Comparison of ENCODE assay signal across 8 mouse cellular contexts in genomic region chr6:125160558-125160853, GRCm38 (mm10). TPM values are rescaled to one million over a fixed set of nuclear protein-coding genes. Genes with fewer than 3 reads are reported as not detected.
DNase-seq lines count a peak whose midpoint lies in the region; ATAC-seq and TF ChIP-seq lines count a peak whose summit lies in the region.

No protein-coding gene starts in this region.

- TF ChIP-seq POLR2A in bone marrow, adult 2 months (IDR thresholded peaks at IDR 0.05; ENCODE audit: borderline replicate concordance, control insufficient read depth, low read depth, low read length), result no peak

- no peak overlapping the region for H3K4me2 ChIP-seq in hindbrain, embryonic 14.5 days (replicated peaks)
- H3K4me2 ChIP-seq in intestine, postnatal 0 days (replicated peaks; ENCODE audit: low read depth), result no peak overlapping the region

- no peak for TF ChIP-seq CTCF in bone marrow, adult 2 months (IDR thresholded peaks at IDR 0.05; ENCODE audit: control insufficient read depth, insufficient read depth, low read length)
- no peak for TF ChIP-seq CTCF in intestine, postnatal 0 days (IDR thresholded peaks at IDR 0.05; ENCODE audit: low read depth)

- H3K27ac ChIP-seq in hindbrain, embryonic 10.5 days, result peak overlapping the region; percentile 50
- H3K27ac ChIP-seq in hindbrain, embryonic 14.5 days, result no peak overlapping the region
- H3K27ac ChIP-seq in bone marrow, adult 2 months (ENCODE audit: control insufficient read depth, insufficient read depth, low read depth, low read length, poor library complexity), result peak overlapping the region; percentile 30
- peak overlapping the region; percentile 60 for H3K27ac ChIP-seq in intestine, postnatal 0 days (ENCODE audit: low read depth, low read length)

- 0 out of 2 replicates have a peak overlapping the region, but pooled peaks have one; percentile 11 for H3K4me3 ChIP-seq in hindbrain, embryonic 10.5 days
- H3K4me3 ChIP-seq in hindbrain, embryonic 14.5 days (replicated peaks; ENCODE audit: low read length), result no peak overlapping the region
- H3K4me3 ChIP-seq in bone marrow, adult 2 months (replicated peaks; ENCODE audit: control insufficient read depth, low read depth, low read length), result no peak overlapping the region
- H3K4me3 ChIP-seq in intestine, postnatal 0 days (ENCODE audit: low read depth, low read length), result no peak overlapping the region

- H3K36me3 ChIP-seq in hindbrain, embryonic 10.5 days, result peaks cover 90% of the 10 kb centered on the region
- H3K36me3 ChIP-seq in hindbrain, embryonic 14.5 days (replicated peaks; ENCODE audit: control insufficient read depth, insufficient read depth), result peaks cover 59% of the 10 kb centered on the region
- H3K36me3 ChIP-seq in intestine, postnatal 0 days (ENCODE audit: control insufficient read depth, insufficient read depth), result peaks cover 33% of the 10 kb centered on the region; the same call in 1 of the 2 replicates

- no peak overlapping the region for H3K9ac ChIP-seq in hindbrain, embryonic 14.5 days
- no peak overlapping the region for H3K9ac ChIP-seq in intestine, postnatal 0 days (ENCODE audit: low read depth, low read length)

- no peak for ATAC-seq in hindbrain, embryonic 14.5 days (ENCODE audit: low FRiP score)
- ATAC-seq in intestine, postnatal 0 days, result no peak

- WGBS in hindbrain, embryonic 10.5 days, result 68% methylated on average over 10 of the region's 10 CpGs
- 50% methylated on average over 10 of the region's 10 CpGs for WGBS in hindbrain, embryonic 14.5 days
- 58% methylated on average over 10 of the region's 10 CpGs for WGBS in bone marrow, adult 2 months
- WGBS in intestine, postnatal 0 days, result 50% methylated on average over 10 of the region's 10 CpGs

- no peaks in the 10 kb centered on the region; the same call in 1 of the 2 replicates for H3K27me3 ChIP-seq in hindbrain, embryonic 10.5 days (ENCODE audit: insufficient read depth, poor library complexity, severe bottlenecking)
- H3K27me3 ChIP-seq in hindbrain, embryonic 14.5 days (ENCODE audit: control insufficient read depth, insufficient read depth, low read length), result no peaks in the 10 kb centered on the region
- H3K27me3 ChIP-seq in intestine, postnatal 0 days (replicated peaks; ENCODE audit: control insufficient read depth, insufficient read depth, low read length), result no peaks in the 10 kb centered on the region

- DNase-seq in hindbrain, embryonic 10.5 days (ENCODE audit: low spot score), result no peak
- DNase-seq in hindbrain, embryonic 14.5 days (ENCODE audit: low spot score), result no peak
- peak; percentile 23 for DNase-seq in CD4-positive helper T cell, adult 2 months (ENCODE audit: low read depth, low spot score)
- DNase-seq in thymus, postnatal 10 days (ENCODE audit: low spot score in 2 of 2), result no peak
- no peak for DNase-seq in left cerebral cortex, adult 8-10 months (ENCODE audit: low spot score in 2 of 2)
- DNase-seq in frontal cortex, adult 2 months (ENCODE audit: extremely low spot score in 1 of 2, low spot score in 1 of 2), result no peak

- no peaks in the 10 kb centered on the region for H3K9me3 ChIP-seq in hindbrain, embryonic 10.5 days
- no peaks in the 10 kb centered on the region for H3K9me3 ChIP-seq in hindbrain, embryonic 14.5 days (ENCODE audit: control insufficient read depth, low read length)
- H3K9me3 ChIP-seq in intestine, postnatal 0 days (ENCODE audit: control insufficient read depth), result no peaks in the 10 kb centered on the region

- peaks cover 76% of the 10 kb centered on the region for H3K4me1 ChIP-seq in hindbrain, embryonic 10.5 days (replicated peaks)
- peaks cover 13% of the 10 kb centered on the region; the same call in 1 of the 2 replicates for H3K4me1 ChIP-seq in hindbrain, embryonic 14.5 days (replicated peaks; ENCODE audit: control insufficient read depth, insufficient read depth, low read length)
- H3K4me1 ChIP-seq in bone marrow, adult 2 months (ENCODE audit: control insufficient read depth, insufficient read depth, low read length), result peaks cover 3% of the 10 kb centered on the region
- H3K4me1 ChIP-seq in intestine, postnatal 0 days (replicated peaks; ENCODE audit: control insufficient read depth, insufficient read depth, low read length), result peaks cover 3% of the 10 kb centered on the region; the same call in 1 of the 2 replicates

RNA-seq across cellular contexts. Expression of gene Gapdh, which starts 5.8 kb away (rescaled TPM):
- polyA plus RNA-seq in hindbrain, embryonic 10.5 days (2016; fragmentation: Nextera tagmentation; extraction: Ambion mirVana), result 2,613 and 2,865 TPM in 2 replicates
- 1,428 and 1,660 TPM in 2 replicates for polyA plus RNA-seq in hindbrain, embryonic 14.5 days (2014; fragmentation: Nextera tagmentation; extraction: Ambion mirVana)
- polyA plus RNA-seq in bone marrow, adult 2 months (2011; ENCODE audit: insufficient read depth, insufficient read length, low replicate concordance, missing spikeins), result 40.4 and 98.2 TPM in 2 replicates
- polyA plus RNA-seq in intestine, postnatal 0 days (2015; fragmentation: Nextera tagmentation; extraction: Ambion mirVana), result 1,338 and 1,629 TPM in 2 replicates
- total RNA-seq in left cerebral cortex, adult 8-10 months (2022), result 1,000 to 10,000 TPM; 2,585 to 3,221 (median 2,921) TPM
- 4,623 and 6,295 TPM in 2 replicates for polyA plus RNA-seq in frontal cortex, adult 2 months (2012; rRNA removed)

RNA-seq across cellular contexts. Expression of gene Iffo1, which starts 15.5 kb away (rescaled TPM):
- polyA plus RNA-seq in hindbrain, embryonic 10.5 days (2016; fragmentation: Nextera tagmentation; extraction: Ambion mirVana), result 12.5 and 18.3 TPM in 2 replicates
- 18.2 and 19.0 TPM in 2 replicates for polyA plus RNA-seq in hindbrain, embryonic 14.5 days (2014; fragmentation: Nextera tagmentation; extraction: Ambion mirVana)
- polyA plus RNA-seq in bone marrow, adult 2 months (2011; ENCODE audit: insufficient read depth, insufficient read length, low replicate concordance, missing spikeins), result 21.0 and 39.0 TPM in 2 replicates
- polyA plus RNA-seq in intestine, postnatal 0 days (2015; fragmentation: Nextera tagmentation; extraction: Ambion mirVana), result 3.2 and 3.9 TPM in 2 replicates
- total RNA-seq in left cerebral cortex, adult 8-10 months (2022), result 10 to 100 TPM; 62.0 to 68.5 (median 66.4) TPM
- 86.9 and 94.3 TPM in 2 replicates for polyA plus RNA-seq in frontal cortex, adult 2 months (2012; rRNA removed)

RNA-seq across cellular contexts. Expression of gene Nop2, which starts 28.8 kb away (rescaled TPM):
- 67.6 and 83.8 TPM in 2 replicates for polyA plus RNA-seq in hindbrain, embryonic 10.5 days (2016; fragmentation: Nextera tagmentation; extraction: Ambion mirVana)
- 40.3 and 48.4 TPM in 2 replicates for polyA plus RNA-seq in hindbrain, embryonic 14.5 days (2014; fragmentation: Nextera tagmentation; extraction: Ambion mirVana)
- 12.5 and 25.7 TPM in 2 replicates for polyA plus RNA-seq in bone marrow, adult 2 months (2011; ENCODE audit: insufficient read depth, insufficient read length, low replicate concordance, missing spikeins)
- polyA plus RNA-seq in intestine, postnatal 0 days (2015; fragmentation: Nextera tagmentation; extraction: Ambion mirVana), result 21.9 and 22.6 TPM in 2 replicates
- 10 to 100 TPM; 25.4 to 28.2 (median 27.2) TPM for total RNA-seq in left cerebral cortex, adult 8-10 months (2022)
- polyA plus RNA-seq in frontal cortex, adult 2 months (2012; rRNA removed), result 22.0 and 22.3 TPM in 2 replicates

RNA-seq across cellular contexts. Expression of gene Ncapd2, which starts 31.0 kb away (rescaled TPM):
- polyA plus RNA-seq in hindbrain, embryonic 10.5 days (2016; fragmentation: Nextera tagmentation; extraction: Ambion mirVana), result 199 and 233 TPM in 2 replicates
- 40.1 and 40.7 TPM in 2 replicates for polyA plus RNA-seq in hindbrain, embryonic 14.5 days (2014; fragmentation: Nextera tagmentation; extraction: Ambion mirVana)
- polyA plus RNA-seq in bone marrow, adult 2 months (2011; ENCODE audit: insufficient read depth, insufficient read length, low replicate concordance, missing spikeins), result 314 and 361 TPM in 2 replicates
- polyA plus RNA-seq in intestine, postnatal 0 days (2015; fragmentation: Nextera tagmentation; extraction: Ambion mirVana), result 17.9 and 19.0 TPM in 2 replicates
- total RNA-seq in left cerebral cortex, adult 8-10 months (2022), result 10 to 100 TPM; 25.9 to 32.9 (median 30.5) TPM
- 51.7 and 53.6 TPM in 2 replicates for polyA plus RNA-seq in frontal cortex, adult 2 months (2012; rRNA removed)

RNA-seq across cellular contexts. Expression of gene Mrpl51, which starts 31.1 kb away (rescaled TPM):
- 206 and 213 TPM in 2 replicates for polyA plus RNA-seq in hindbrain, embryonic 10.5 days (2016; fragmentation: Nextera tagmentation; extraction: Ambion mirVana)
- 140 and 142 TPM in 2 replicates for polyA plus RNA-seq in hindbrain, embryonic 14.5 days (2014; fragmentation: Nextera tagmentation; extraction: Ambion mirVana)
- polyA plus RNA-seq in bone marrow, adult 2 months (2011; ENCODE audit: insufficient read depth, insufficient read length, low replicate concordance, missing spikeins), result 153 and 193 TPM in 2 replicates
- 270 and 282 TPM in 2 replicates for polyA plus RNA-seq in intestine, postnatal 0 days (2015; fragmentation: Nextera tagmentation; extraction: Ambion mirVana)
- 10 to 100 TPM; 74.9 to 79.0 (median 77.2) TPM for total RNA-seq in left cerebral cortex, adult 8-10 months (2022)
- polyA plus RNA-seq in frontal cortex, adult 2 months (2012; rRNA removed), result 46.7 and 48.7 TPM in 2 replicates

Comparison
In these comparisons a context has a peak if more than half of its experiments do, and no peak if none do; other contexts are left out.
1. RNA of gene Gapdh, which starts 5.8 kb away (polyA plus RNA-seq): 4,623 to 6,295 TPM in frontal cortex, adult 2 months, 2,613 to 2,865 TPM in hindbrain, embryonic 10.5 days, 1,338 to 1,629 TPM in intestine, postnatal 0 days and 1,428 to 1,660 TPM in hindbrain, embryonic 14.5 days; 40.4 to 98.2 TPM in bone marrow, adult 2 months; every median in the first group is over 10 times any median in the second.